ENCODE assay signal across 14 mouse cellular contexts in the genomic region with DNA sequence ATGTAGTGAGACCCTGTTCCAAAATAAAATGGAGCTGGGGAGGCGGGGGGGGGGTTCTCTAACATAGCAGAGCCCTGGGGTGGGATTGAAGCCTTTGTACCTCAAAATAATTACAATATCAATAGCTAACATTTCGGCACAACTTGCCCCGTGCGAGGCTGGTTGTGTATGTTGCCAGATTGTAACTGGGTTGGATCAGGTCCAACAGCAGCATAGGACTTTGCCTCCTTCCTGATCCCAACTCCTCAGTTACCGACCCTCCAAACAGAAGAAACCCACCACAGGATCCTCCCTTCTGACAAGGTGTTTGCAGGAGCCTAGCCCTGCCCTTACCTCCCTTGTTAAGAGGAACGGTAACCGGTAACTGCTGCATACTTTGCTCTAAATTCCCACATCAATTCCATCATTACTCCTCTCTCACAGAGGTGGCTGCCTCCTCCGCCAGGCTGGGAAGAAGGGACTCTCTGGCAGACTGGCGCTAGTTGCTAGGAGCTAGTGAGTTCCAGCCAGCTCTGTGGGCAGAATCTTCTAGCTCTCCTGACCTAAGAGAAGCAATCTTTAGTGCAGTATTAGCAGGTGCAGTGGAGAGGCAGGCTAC. TPM values are rescaled to one million over a fixed set of nuclear protein-coding genes. Genes with fewer than 3 reads are reported as not detected.
DNase-seq lines count a peak whose midpoint lies in the region; ATAC-seq lines count a peak whose summit lies in the region.
"Had no signal": no experiment of that assay in that cellular context is flagged by ENCODE, and none has a peak within 500 bp of the region (broad histone marks: within the 10 kb centered on the region; RNA-seq: fewer than 3 reads in every experiment).

No protein-coding gene starts in this region.

- no peaks in the 10 kb centered on the region for H3K9me3 ChIP-seq in heart, embryonic 13.5 days
- no peaks in the 10 kb centered on the region for H3K9me3 ChIP-seq in midbrain, embryonic 14.5 days (ENCODE audit: control insufficient read depth, low read length)
- no peaks in the 10 kb centered on the region for H3K9me3 ChIP-seq in midbrain, embryonic 16.5 days (replicated peaks; ENCODE audit: control insufficient read depth, low read length, poor library complexity, severe bottlenecking)
- H3K9me3 ChIP-seq in liver, embryonic 15.5 days (replicated peaks) = no peaks in the 10 kb centered on the region
- H3K9me3 ChIP-seq: embryonic facial prominence, embryonic 15.5 days had no signal

- ATAC-seq in heart, embryonic 13.5 days (ENCODE audit: extremely low read depth, insufficient number of reproducible peaks, low FRiP score, low TSS enrichment) = no peak
- ATAC-seq in midbrain, embryonic 14.5 days (ENCODE audit: low FRiP score, low TSS enrichment) = no peak
- no peak for ATAC-seq in midbrain, embryonic 16.5 days
- no peak for ATAC-seq in liver, embryonic 15.5 days (ENCODE audit: insufficient read depth)

- 48% methylated on average over 9 of the region's 9 CpGs for WGBS in heart, embryonic 13.5 days
- 48% methylated on average over 9 of the region's 9 CpGs for WGBS in midbrain, embryonic 14.5 days
- 38% methylated on average over 9 of the region's 9 CpGs for WGBS in midbrain, embryonic 16.5 days
- WGBS in liver, embryonic 15.5 days (ENCODE audit: insufficient replicate concordance) = 51% methylated on average over 9 of the region's 9 CpGs

- no peaks in the 10 kb centered on the region for H3K27me3 ChIP-seq in heart, embryonic 13.5 days (replicated peaks)
- no peaks in the 10 kb centered on the region for H3K27me3 ChIP-seq in midbrain, embryonic 14.5 days (ENCODE audit: control insufficient read depth, insufficient read depth, low read length)
- H3K27me3 ChIP-seq in midbrain, embryonic 16.5 days (ENCODE audit: control insufficient read depth, insufficient read depth, low read depth, low read length) = no peaks in the 10 kb centered on the region
- no peaks in the 10 kb centered on the region for H3K27me3 ChIP-seq in liver, embryonic 15.5 days
- H3K27me3 ChIP-seq: CH12.LX; embryonic facial prominence, embryonic 15.5 days had no signal

- H3K9ac ChIP-seq in heart, embryonic 13.5 days = 0 out of 2 replicates have a peak overlapping the region, but pooled peaks have one; percentile 1
- H3K9ac ChIP-seq in midbrain, embryonic 14.5 days (replicated peaks; ENCODE audit: low read length) = no peak overlapping the region
- H3K9ac ChIP-seq in midbrain, embryonic 16.5 days (ENCODE audit: low read depth, low read length) = no peak overlapping the region
- no peak overlapping the region for H3K9ac ChIP-seq in liver, embryonic 15.5 days
- H3K9ac ChIP-seq: embryonic facial prominence, embryonic 15.5 days had no signal

- H3K4me1 ChIP-seq in heart, embryonic 13.5 days = peaks cover 47% of the 10 kb centered on the region
- no peaks in the 10 kb centered on the region for H3K4me1 ChIP-seq in midbrain, embryonic 14.5 days (ENCODE audit: control insufficient read depth, insufficient read depth, low read length)
- 0 out of 2 replicates have a peak, but pooled peaks cover 2% of the 10 kb centered on the region for H3K4me1 ChIP-seq in midbrain, embryonic 16.5 days (ENCODE audit: control insufficient read depth, insufficient read depth, low read length)
- peaks cover 61% of the 10 kb centered on the region for H3K4me1 ChIP-seq in liver, embryonic 15.5 days (replicated peaks)
- H3K4me1 ChIP-seq: embryonic facial prominence, embryonic 15.5 days had no signal

- no peak for DNase-seq in heart, adult 11 months
- DNase-seq in midbrain, embryonic 14.5 days = peak; percentile 21
- peak; percentile 53 for DNase-seq in cerebellum, adult 9-10 months
- DNase-seq in gastrocnemius, postnatal 4 days (ENCODE audit: low spot score in 2 of 2) = no peak
- no peak for DNase-seq in adrenal gland, adult 8-10 months
- DNase-seq: gastrocnemius, postnatal 14 days; kidney, postnatal 14 days; lung, postnatal 14 days had no signal

- H3K27ac ChIP-seq in heart, embryonic 13.5 days (replicated peaks) = peak overlapping the region; percentile 66
- 0 out of 2 replicates have a peak overlapping the region, but pooled peaks have one; percentile 37 for H3K27ac ChIP-seq in midbrain, embryonic 14.5 days (replicated peaks; ENCODE audit: low read depth, low read length)
- no peak overlapping the region for H3K27ac ChIP-seq in midbrain, embryonic 16.5 days (ENCODE audit: low read length)
- peak overlapping the region; percentile 78 for H3K27ac ChIP-seq in liver, embryonic 15.5 days (replicated peaks)
- H3K27ac ChIP-seq: embryonic facial prominence, embryonic 15.5 days; stomach, postnatal 0 days had no signal

- H3K4me2 ChIP-seq in heart, embryonic 13.5 days = no peak overlapping the region
- no peak overlapping the region for H3K4me2 ChIP-seq in midbrain, embryonic 14.5 days (ENCODE audit: low read length)
- no peak overlapping the region for H3K4me2 ChIP-seq in midbrain, embryonic 16.5 days (ENCODE audit: low read length)
- H3K4me2 ChIP-seq in liver, embryonic 15.5 days = peak overlapping the region; percentile 48
- H3K4me2 ChIP-seq: embryonic facial prominence, embryonic 15.5 days had no signal

- H3K4me3 ChIP-seq in heart, embryonic 13.5 days = no peak overlapping the region
- H3K4me3 ChIP-seq in midbrain, embryonic 14.5 days (replicated peaks; ENCODE audit: low read depth, low read length) = no peak overlapping the region
- no peak overlapping the region for H3K4me3 ChIP-seq in midbrain, embryonic 16.5 days (ENCODE audit: low read depth, low read length)
- H3K4me3 ChIP-seq in liver, embryonic 15.5 days (replicated peaks) = no peak overlapping the region
- H3K4me3 ChIP-seq: embryonic facial prominence, embryonic 15.5 days had no signal

- peaks cover 6% of the 10 kb centered on the region for H3K36me3 ChIP-seq in heart, embryonic 13.5 days
- no peaks in the 10 kb centered on the region for H3K36me3 ChIP-seq in midbrain, embryonic 14.5 days (ENCODE audit: control insufficient read depth, insufficient read depth, low read length)
- H3K36me3 ChIP-seq in midbrain, embryonic 16.5 days (ENCODE audit: control insufficient read depth, insufficient read depth, low read length) = no peaks in the 10 kb centered on the region
- H3K36me3 ChIP-seq in liver, embryonic 15.5 days (replicated peaks) = peaks cover 6% of the 10 kb centered on the region
- H3K36me3 ChIP-seq: embryonic facial prominence, embryonic 15.5 days had no signal

RNA-seq across cellular contexts. Expression of gene Crebrf, which starts 6.4 kb away (rescaled TPM):
- 9.4 and 10.2 TPM in 2 replicates for polyA plus RNA-seq in heart, embryonic 13.5 days (2015; fragmentation: Nextera tagmentation; extraction: Ambion mirVana)
- polyA plus RNA-seq in midbrain, embryonic 14.5 days (2014; fragmentation: Nextera tagmentation; extraction: Ambion mirVana) = 12.9 and 18.1 TPM in 2 replicates
- 9.7 and 11.0 TPM in 2 replicates for polyA plus RNA-seq in midbrain, embryonic 16.5 days (2015; fragmentation: Nextera tagmentation; extraction: Ambion mirVana)
- 4.2 and 4.7 TPM in 2 replicates for polyA plus RNA-seq in liver, embryonic 15.5 days (2015; fragmentation: Nextera tagmentation; extraction: Ambion mirVana)
- total RNA-seq in gastrocnemius, postnatal 4 days (2021) = 10 to 100 TPM; 13.3 to 13.5 TPM
- 10 to 100 TPM; 71.1 to 94.5 (median 80.0) TPM for total RNA-seq in adrenal gland, adult 8-10 months (2022)

RNA-seq across cellular contexts. Expression of gene Atp6v0e, which starts 46.1 kb away (rescaled TPM):
- polyA plus RNA-seq in heart, embryonic 13.5 days (2015; fragmentation: Nextera tagmentation; extraction: Ambion mirVana) = 187 and 228 TPM in 2 replicates
- polyA plus RNA-seq in midbrain, embryonic 14.5 days (2014; fragmentation: Nextera tagmentation; extraction: Ambion mirVana) = 85.5 and 90.5 TPM in 2 replicates
- 77.2 and 83.0 TPM in 2 replicates for polyA plus RNA-seq in midbrain, embryonic 16.5 days (2015; fragmentation: Nextera tagmentation; extraction: Ambion mirVana)
- 141 and 154 TPM in 2 replicates for polyA plus RNA-seq in liver, embryonic 15.5 days (2015; fragmentation: Nextera tagmentation; extraction: Ambion mirVana)
- total RNA-seq in gastrocnemius, postnatal 4 days (2021) = 10 to 100 TPM; 54.0 to 54.7 TPM
- 100 to 1,000 TPM; 183 to 265 (median 234) TPM for total RNA-seq in adrenal gland, adult 8-10 months (2022)

Comparison
In these comparisons a context has a peak if more than half of its experiments do, and no peak if none do; other contexts are left out.
1. DNase-seq: peak in midbrain, embryonic 14.5 days (single experiment) and cerebellum, adult 9-10 months (single experiment); none in heart, adult 11 months (single experiment), gastrocnemius, postnatal 4 days (0 of 2) and adrenal gland, adult 8-10 months (single experiment).